Mouse (Mus musculus) hindbrain, embryonic 12.5 days (tissue): Measurements from ENCODE around the gene AW822073. TPM values are rescaled to one million over a fixed set of nuclear protein-coding genes. Genes with fewer than 3 reads are reported as not detected.
"Not testable (repeated sequence)": the region's sequence is repeated elsewhere in the genome, so short reads cannot be mapped to it uniquely, and the experiment has no call there.

Experiments
- ATAC-seq: fragments of 200-750 bp; cut with Nextera tagmentation; 2 replicates; pipeline ENCODE4 v1.8.0; 2017; ENCODE audit warnings: moderate TSS enrichment; ENCODE audit not compliant: low FRiP score
- H3K27ac ChIP-seq: fragments of 300-500 bp; sonication (generic); 2 replicates; pipeline ENCODE4 v1.5.1; 2016; ENCODE audit warnings: mild to moderate bottlenecking
- H3K27me3 ChIP-seq: fragments of 300-500 bp; sonication (generic); 2 replicates; pipeline ENCODE4 v1.6.1; 2016; ENCODE audit warnings: mild to moderate bottlenecking
- H3K36me3 ChIP-seq: fragments of 300-500 bp; sonication (generic); 2 replicates; pipeline ENCODE4 v1.6.1; 2016; ENCODE audit warnings: mild to moderate bottlenecking
- H3K4me1 ChIP-seq: fragments of 300-500 bp; sonication (generic); 2 replicates; pipeline ENCODE4 v1.6.1; 2016
- H3K4me2 ChIP-seq: fragments of 300-500 bp; sonication (generic); replicated peaks from 2 replicates; pipeline ENCODE4 v1.6.1; 2016; ENCODE audit warnings: mild to moderate bottlenecking
- H3K4me3 ChIP-seq: fragments of 300-500 bp; sonication (generic); 2 replicates; pipeline ENCODE4 v1.5.1; 2016; ENCODE audit warnings: mild to moderate bottlenecking
- H3K9ac ChIP-seq: fragments of 300-500 bp; sonication (generic); 2 replicates; pipeline ENCODE4 v1.6.1; 2016; ENCODE audit warnings: mild to moderate bottlenecking, moderate library complexity
- H3K9me3 ChIP-seq: fragments of 300-500 bp; sonication (generic); replicated peaks from 2 replicates; pipeline ENCODE4 v1.6.1; 2016; ENCODE audit warnings: mild to moderate bottlenecking
- WGBS: fragments of 180-500 bp; shearing (Covaris S2); methylation state at CpG from one replicate; pipeline ENCODE4 v1.1.7; 2016; 5-methylcytosine and 5-hydroxymethylcytosine counted together
- polyA plus RNA-seq: library from polyadenylated mRNA; unstranded; fragments of >200 nt; fragmentation: Nextera tagmentation; extraction: Ambion mirVana; gene quantifications from 2 replicates; pipeline ENCODE4 v1.2.1, GENCODE M21; 2016

The AW822073 gene
- not detected in 2 replicates for polyA plus RNA-seq

DNA sequence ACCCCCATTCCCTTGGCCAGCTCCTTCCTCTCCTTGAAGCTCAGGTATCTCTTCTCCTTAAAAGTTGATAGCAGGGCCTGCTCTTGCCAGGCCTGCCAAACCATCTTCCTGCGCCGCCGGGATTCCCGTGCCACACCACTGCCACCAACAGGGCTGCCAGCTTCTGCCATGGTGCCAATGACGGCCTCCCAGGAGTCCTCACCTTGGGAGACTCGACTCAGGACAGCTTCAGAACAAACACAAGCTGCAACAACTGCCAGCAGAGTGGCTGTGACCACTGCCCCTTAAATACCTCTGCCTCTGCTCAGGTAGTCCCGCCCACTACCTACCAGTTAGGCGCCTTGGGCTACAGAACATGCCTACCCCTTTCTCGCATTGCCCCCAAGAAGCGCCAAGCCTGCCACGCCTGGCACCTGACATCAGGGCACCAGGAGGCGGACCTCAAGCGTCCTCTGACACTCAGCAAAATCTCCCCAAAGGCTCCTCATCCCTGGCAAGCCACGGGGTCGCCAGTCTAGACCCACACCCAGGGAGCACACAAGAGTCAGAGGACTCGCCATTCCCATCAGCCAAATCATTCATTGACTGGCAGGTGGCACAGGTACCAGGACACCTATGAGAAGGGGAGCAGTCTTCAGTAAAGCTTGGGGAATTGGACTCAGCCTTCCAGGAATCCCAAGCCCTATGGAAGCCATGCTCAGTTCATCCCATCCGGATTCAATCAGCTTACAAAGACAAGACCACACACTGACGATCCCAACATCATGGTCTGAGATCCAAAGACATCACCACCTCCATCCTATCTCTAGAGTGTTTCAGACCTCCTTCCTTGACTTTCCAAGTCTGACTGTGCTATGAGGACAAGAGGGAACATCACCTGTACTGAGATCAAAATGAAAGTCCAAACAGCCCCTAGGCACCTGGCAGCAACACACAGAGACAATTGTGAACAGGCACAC lies at the start of gene AW822073:
Gene AW822073 (minus strand): TSS at position 104 of the 959 bp plus-strand sequence.
- H3K27me3 ChIP-seq, ATAC-seq, H3K9ac ChIP-seq, H3K4me1 ChIP-seq, H3K4me2 ChIP-seq, H3K9me3 ChIP-seq, H3K4me3 ChIP-seq, H3K36me3 ChIP-seq, H3K27ac ChIP-seq: not testable (repeated sequence)
- WGBS, result 86% methylated on average over 18 of the region's 18 CpGs

DNA sequence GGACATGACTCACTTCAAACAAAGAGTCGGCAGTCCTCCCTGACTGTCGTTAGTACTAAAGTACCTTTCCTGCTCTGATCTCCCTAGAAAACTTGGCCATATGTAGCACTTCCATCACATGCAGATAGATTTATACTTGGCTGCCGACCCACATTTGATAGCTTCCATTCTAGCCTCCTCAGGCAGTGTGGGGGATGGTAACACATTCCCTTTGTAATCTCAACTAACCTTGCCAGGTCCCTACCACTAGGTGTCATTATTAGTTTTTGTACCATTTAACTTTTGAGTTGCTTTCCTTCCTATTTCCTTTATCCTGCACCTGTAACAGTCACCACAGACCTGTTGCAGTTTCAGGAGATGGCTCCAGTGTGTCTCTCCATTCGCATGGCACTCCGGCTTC lies 33.7 kb upstream of the AW822073 start:
- Histone ChIP-seq H3K9ac (no peak overlapping the region), H3K27ac (no peak overlapping the region), H3K36me3 (peaks cover 27% of the 10 kb centered on the region), H3K4me2 (no peak overlapping the region), H3K4me3 (no peak overlapping the region), H3K9me3 (no peaks in the 10 kb centered on the region), H3K4me1 (peaks cover 10% of the 10 kb centered on the region), H3K27me3 (no peaks in the 10 kb centered on the region)
- 87% methylated on average over 5 of the region's 5 CpGs for WGBS
- no peak for ATAC-seq

DNA sequence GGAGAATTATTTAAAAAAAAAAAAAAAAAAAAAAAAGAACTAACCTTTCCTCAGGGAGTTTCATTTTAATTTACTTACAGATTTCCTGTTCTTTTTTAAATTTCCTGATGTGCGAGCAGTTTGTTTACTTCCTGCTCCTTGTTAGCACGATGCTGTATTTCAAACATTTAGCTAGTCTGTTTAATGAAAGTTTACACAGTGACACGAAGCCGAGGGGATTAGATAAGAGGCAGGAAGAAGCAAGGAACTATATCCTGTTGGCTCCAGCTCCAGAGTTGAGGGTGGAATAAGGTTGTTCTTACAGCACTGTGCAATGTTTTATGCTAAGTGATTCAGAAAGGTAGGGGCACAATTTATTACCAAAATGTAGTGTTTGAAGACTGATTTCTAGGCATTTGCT lies 31.2 kb upstream of the AW822073 start:
- ATAC-seq, result no peak
- H3K4me3 ChIP-seq, result peak overlapping the region; percentile 81
- no peak overlapping the region for H3K27ac ChIP-seq
- H3K36me3 ChIP-seq, result peaks cover 15% of the 10 kb centered on the region
- peak overlapping the region; percentile 60 for H3K4me2 ChIP-seq
- WGBS, result 11% methylated on average over 4 of the region's 4 CpGs
- no peaks in the 10 kb centered on the region for H3K9me3 ChIP-seq
- H3K9ac ChIP-seq, result peak overlapping the region; percentile 84
- H3K27me3 ChIP-seq, result no peaks in the 10 kb centered on the region
- peaks cover 10% of the 10 kb centered on the region for H3K4me1 ChIP-seq

DNA sequence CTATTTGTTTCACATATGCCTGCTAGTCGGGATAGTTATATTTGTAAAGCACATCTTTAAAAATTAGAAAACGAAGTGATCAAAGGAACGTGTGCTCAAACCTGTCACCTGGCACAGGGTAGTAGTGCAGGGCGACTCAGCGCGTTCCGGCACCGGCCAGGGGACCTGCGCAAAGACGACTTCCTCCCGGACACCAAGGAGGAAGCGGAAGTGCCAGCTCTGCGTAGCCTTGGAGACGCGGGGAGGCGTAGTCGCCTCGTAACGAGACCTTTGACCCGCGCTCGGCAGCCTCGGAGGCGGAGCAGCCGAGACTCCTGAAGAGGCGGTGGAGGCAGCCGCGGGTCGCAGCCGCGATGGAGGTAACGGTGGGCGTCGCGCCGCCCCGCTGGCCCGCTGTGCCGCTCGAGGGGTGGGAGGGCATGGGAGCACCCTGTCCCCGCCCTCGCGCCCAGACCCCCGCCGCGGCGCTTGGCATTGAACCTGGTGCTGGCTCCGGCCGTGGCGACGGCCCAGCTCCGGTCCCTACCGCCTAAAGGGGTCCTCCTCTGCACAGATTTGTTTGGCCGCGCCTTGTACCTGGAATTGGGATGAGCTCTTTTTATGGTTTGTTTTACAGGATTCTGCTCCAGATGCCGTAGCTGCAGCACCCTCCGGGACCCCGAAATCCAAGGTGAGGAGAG lies 30.6 kb upstream of the AW822073 start, which contains the start of gene Gcc2:
Gene Gcc2 (plus strand): TSS at position 285 of the 680 bp plus-strand sequence.
- Histone ChIP-seq H3K4me1 (peaks cover 10% of the 10 kb centered on the region), H3K27me3 (no peaks in the 10 kb centered on the region), H3K9me3 (no peaks in the 10 kb centered on the region), H3K9ac (peak within 1 kb of the TSS; percentile 84), H3K4me2 (peak within 1 kb of the TSS; percentile 60), H3K27ac (peak within 1 kb of the TSS; percentile 81), H3K4me3 (peak within 1 kb of the TSS; percentile 81), H3K36me3 (peaks cover 15% of the 10 kb centered on the region)
- peak; percentile 99 for ATAC-seq
- under 1% methylated on average over 42 of the region's 58 CpGs for WGBS

DNA sequence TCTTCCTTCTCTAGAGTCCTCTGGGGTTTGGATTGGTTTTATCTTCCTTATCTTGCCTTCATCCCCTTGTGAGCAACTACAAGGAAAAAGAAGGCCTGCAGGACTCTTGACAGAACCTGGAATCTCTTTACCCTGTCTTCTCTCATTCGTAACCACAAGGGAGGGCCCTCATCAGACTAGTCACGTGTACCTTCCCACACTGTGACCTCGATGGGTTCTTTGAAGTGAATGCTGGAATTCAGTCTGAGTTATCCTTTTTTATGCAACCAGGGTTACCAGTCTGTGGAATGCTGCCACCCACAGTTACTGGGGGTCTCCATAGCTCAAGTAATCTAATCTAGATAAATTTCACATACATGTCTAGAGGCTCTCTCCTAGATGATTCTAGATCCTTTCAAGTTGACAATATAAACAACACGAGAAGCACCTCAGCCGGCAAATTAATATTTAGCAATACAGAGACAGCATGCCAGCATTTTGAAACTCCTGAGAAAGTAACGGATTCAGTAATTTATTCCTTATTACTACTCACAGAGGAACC lies 30.0 kb upstream of the AW822073 start:
- Histone ChIP-seq H3K27me3 (no peaks in the 10 kb centered on the region), H3K9ac (peak overlapping the region; percentile 84; the same call in 1 of the 2 replicates), H3K4me1 (peaks cover 10% of the 10 kb centered on the region), H3K36me3 (peaks cover 10% of the 10 kb centered on the region), H3K4me3 (peak overlapping the region; percentile 81), H3K9me3 (no peaks in the 10 kb centered on the region), H3K4me2 (peak overlapping the region; percentile 60), H3K27ac (no peak overlapping the region)
- ATAC-seq, result peak; percentile 33
- WGBS, result 41% methylated on average over 6 of the region's 6 CpGs

DNA sequence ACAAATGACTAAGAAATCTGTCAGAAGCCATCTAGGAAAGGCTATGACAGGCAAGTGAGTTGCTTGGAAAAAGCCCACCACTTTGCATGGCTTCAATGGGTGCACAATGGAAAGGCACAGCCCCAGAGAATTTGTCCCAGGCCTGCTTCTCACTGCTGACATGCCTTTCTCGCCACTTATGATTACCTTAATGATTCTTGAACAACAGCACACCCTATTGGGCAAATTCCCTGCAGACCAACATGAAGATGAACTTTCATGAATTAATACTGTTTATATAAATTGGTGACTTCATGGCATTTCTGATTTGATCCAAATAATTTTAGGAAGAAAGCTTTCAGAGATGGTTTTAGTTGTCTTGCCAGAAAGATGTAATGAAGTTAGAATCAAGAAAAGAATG lies 24.8 kb upstream of the AW822073 start:
- WGBS, result 14% methylated on average over 1 of the region's 1 CpGs
- no peak overlapping the region for H3K27ac ChIP-seq
- no peak overlapping the region for H3K4me3 ChIP-seq
- H3K4me2 ChIP-seq, result no peak overlapping the region
- H3K36me3 ChIP-seq, result no peaks in the 10 kb centered on the region
- no peak overlapping the region for H3K9ac ChIP-seq
- H3K9me3 ChIP-seq, result no peaks in the 10 kb centered on the region
- no peak for ATAC-seq
- H3K4me1 ChIP-seq, result peaks cover under 1% of the 10 kb centered on the region; the same call in 1 of the 2 replicates
- H3K27me3 ChIP-seq, result no peaks in the 10 kb centered on the region

DNA sequence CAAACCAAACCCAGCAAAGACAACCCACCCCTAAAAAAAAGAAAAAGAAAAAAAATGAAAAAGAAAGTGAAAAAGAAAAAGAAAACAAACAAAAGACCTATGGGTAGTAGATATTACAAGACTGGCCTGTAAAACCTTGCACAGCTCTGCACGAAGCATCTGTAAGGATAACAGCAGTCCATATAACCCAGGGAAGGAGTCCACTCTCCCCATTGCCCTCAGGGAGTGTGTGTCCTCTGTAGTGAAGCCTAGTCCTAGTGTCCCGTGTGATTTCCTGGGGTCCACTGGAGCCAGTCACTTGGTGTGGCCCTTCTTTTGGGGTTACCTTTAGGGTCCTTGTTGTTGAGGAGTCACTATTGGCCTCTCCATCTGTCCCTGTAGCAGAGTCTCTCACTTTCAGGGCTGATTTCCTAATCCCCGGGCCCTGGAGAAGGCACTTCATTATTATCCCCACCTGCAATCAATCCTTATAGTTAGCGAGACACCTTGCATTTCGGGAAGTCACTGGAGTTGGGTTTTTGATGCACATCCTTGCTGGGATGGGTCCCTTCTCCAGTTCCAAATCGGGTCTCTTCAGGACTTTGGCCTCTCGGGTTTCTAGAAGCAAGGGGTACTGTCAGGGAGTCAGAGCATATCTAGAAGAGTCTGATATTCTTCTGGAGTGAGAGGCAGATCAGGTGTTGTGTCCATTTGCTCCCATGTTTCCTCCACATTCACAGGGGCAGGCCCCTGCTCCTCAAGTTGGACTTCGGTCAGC lies 14.4 kb upstream of the AW822073 start:
- WGBS, result 82% methylated on average over 8 of the region's 8 CpGs
- not testable (repeated sequence) for H3K27me3 ChIP-seq, H3K36me3 ChIP-seq, H3K4me1 ChIP-seq, H3K9ac ChIP-seq, H3K27ac ChIP-seq, H3K4me2 ChIP-seq, H3K4me3 ChIP-seq
- peaks cover 11% of the 10 kb centered on the region; the same call in 1 of the 2 replicates for H3K9me3 ChIP-seq
- peak; percentile 88 for ATAC-seq

DNA sequence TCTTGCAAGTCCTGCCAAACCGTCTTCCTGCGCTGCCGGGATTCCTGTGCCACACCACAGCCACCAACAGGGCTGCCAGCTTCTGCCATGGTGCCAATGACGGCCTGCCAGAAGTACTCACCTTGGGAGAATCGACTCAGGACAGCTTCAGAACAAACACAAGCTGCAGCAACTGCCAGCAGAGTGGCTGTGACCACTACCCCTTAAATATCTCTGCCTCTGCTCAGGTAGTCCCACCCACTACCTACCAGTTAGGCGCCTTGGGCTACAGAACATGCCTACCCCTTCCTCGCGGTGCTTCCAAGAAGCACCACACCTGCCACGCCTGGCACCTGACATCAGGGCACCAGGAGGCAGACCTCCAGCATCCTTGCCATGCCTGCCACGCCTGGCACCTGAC lies 11.9 kb upstream of the AW822073 start, which contains the start of gene Gm4981:
Gene Gm4981 (minus strand): TSS at position 89 of the 400 bp plus-strand sequence.
- no peak for ATAC-seq
- WGBS, result 89% methylated on average over 10 of the region's 10 CpGs
- H3K27ac ChIP-seq, result no peak within 1 kb of the TSS
- no peaks in the 10 kb centered on the region for H3K4me1 ChIP-seq
- peaks cover 26% of the 10 kb centered on the region for H3K9me3 ChIP-seq
- H3K36me3 ChIP-seq, result no peaks in the 10 kb centered on the region
- no peaks in the 10 kb centered on the region for H3K27me3 ChIP-seq
- H3K4me3 ChIP-seq, result no peak within 1 kb of the TSS
- no peak within 1 kb of the TSS for H3K4me2 ChIP-seq
- no peak within 1 kb of the TSS for H3K9ac ChIP-seq

DNA sequence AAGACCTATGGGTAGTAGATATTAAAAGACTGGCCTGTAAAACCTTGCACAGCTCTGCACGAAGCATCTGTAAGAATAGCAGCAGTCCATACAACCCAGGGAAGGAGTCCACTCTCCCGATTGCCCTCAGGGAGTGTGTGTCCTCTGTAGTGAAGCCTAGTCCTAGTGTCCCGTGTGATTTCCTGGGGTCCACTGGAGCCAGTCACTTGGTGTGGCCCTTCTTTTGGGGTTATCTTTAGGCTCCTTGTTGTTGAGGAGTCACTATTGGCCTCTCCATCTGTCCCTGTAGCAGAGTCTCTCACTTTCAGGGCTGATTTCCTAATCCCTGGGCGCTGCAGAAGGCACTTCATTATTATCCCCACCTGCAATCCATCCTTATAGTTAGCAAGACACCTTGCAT lies 10.3 kb upstream of the AW822073 start:
- H3K4me2 ChIP-seq, H3K4me3 ChIP-seq, H3K27me3 ChIP-seq, H3K27ac ChIP-seq, H3K36me3 ChIP-seq, ATAC-seq, H3K9ac ChIP-seq, H3K4me1 ChIP-seq: not testable (repeated sequence)
- H3K9me3 ChIP-seq, result peaks cover 28% of the 10 kb centered on the region
- WGBS, result 79% methylated on average over 4 of the region's 4 CpGs

DNA sequence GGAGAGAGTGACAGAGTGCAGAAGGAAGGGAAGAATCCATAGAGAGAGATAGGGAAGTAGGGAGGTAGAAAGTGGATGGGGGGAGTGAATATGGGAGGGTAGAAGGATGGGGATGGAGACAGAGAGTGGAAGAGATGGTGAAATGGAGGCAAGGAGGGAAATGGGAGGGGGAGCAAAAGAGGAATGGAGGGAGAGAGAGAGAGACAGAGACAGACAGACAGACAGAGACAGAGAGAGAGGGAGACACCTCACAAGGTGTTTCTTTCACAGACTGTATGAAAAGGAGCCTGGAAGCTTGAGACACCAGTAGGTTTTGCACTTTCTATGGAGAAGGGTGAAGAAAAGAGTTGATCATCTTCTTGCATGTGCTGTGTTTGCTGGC lies 9.0 kb upstream of the AW822073 start:
- not testable (repeated sequence) for H3K4me2 ChIP-seq, H3K27ac ChIP-seq, ATAC-seq, H3K9ac ChIP-seq, H3K36me3 ChIP-seq, H3K27me3 ChIP-seq, H3K4me1 ChIP-seq, H3K4me3 ChIP-seq
- H3K9me3 ChIP-seq, result peaks cover 27% of the 10 kb centered on the region

DNA sequence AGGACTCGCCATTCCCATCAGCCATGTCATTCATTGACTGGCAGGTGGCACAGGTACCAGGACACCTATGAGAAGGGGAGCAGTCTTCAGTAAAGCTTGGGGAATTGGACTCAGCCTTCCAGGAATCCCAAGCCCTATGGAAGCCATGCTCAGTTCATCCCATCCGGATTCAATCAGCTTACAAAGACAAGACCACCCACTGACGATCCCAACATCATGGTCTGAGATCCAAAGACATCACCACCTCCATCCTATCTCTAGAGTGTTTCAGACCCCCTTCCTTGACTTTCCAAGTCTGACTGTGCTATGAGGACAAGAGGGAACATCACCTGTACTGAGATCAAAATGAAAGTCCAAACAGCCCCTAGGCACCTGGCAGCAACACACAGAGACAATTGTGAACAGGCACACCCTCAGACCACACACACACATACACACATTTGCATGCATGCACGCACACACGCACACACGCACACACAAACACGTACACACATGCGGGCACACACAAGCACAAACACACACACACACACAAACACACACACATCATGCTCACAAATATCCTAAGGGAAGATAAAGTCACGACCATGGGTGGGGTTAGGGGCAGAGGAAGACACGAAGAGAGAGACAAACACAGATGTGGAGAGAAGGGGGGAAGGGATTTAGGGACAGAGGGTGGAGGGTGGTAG lies 8.5 kb upstream of the AW822073 start:
- H3K36me3 ChIP-seq, H3K9ac ChIP-seq, H3K4me3 ChIP-seq, H3K4me2 ChIP-seq, H3K27me3 ChIP-seq, H3K27ac ChIP-seq, H3K4me1 ChIP-seq: not testable (repeated sequence)
- ATAC-seq, result peak; percentile 62
- WGBS, result 79% methylated on average over 10 of the region's 10 CpGs
- peaks cover 27% of the 10 kb centered on the region for H3K9me3 ChIP-seq
